Mouse (Mus musculus): ENCODE measurements around the gene Tbata.

DNA sequence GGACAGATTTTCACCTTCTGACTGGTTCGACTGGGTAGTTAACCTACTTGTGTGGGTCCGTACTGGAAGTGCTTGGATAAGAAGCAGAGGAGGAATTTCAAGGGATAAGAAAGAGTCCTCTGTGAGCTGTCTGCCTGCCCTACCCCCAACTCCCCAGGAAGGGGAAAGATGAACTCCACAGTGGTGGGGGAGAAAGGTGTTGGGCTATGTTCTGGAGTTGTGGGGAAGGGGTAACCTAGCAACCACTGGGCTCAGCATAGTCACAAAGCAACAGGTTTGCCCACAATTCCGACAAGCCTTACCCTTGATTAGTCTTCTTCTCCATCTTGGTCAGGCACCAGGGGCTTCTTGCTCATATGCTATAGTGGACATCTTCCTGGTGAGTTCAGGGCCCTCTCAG lies at the start of gene Tbata:
- TF ChIP-seq CTCF (IDR thresholded peaks at IDR 0.05) (no peak), POLR2A (IDR thresholded peaks at IDR 0.05; ENCODE audit: insufficient read depth, low read depth, low read length) (no peak), EP300 (IDR thresholded peaks at IDR 0.05; ENCODE audit: insufficient read depth, low read depth, low read length) (no peak)
